8 mouse cellular contexts compared by ENCODE assay signal in the genomic region with DNA sequence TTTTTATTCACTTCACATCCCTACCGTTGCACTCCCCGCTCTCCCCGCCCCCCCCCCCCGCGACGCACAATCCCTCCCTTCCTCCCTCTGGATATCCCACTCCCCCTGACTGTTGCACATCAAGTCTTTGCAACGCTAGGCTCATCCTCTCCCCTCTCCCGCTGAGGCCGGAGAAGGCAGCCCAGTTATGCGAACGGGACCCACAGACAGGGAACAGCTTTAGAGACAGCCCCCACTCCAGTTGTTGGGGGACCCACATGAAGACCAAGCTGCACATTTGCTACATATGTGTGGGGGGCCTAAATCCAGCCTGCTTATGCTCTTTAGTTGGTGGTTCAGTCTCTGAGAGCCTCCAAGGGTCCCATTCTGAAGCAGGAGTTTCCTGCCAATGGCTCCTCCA. TPM values are rescaled to one million over a fixed set of nuclear protein-coding genes. Genes with fewer than 3 reads are reported as not detected.
DNase-seq lines count a peak whose midpoint lies in the region; ATAC-seq and TF ChIP-seq lines count a peak whose summit lies in the region.

A gene (minus strand): TSS at position 59 of the 400 bp plus-strand sequence.

- in situ Hi-C loops in ES-E14 (cut with MboI; ENCODE audit: low sequenced_read_pairs in 2 of 2, unreplicated experiment in 2 of 2) = no loop called here

- H3K4me2 ChIP-seq in myocyte (ENCODE audit: low read depth) = peak within 1 kb of the TSS; percentile 99

- peak within 1 kb of the TSS; percentile 4 for H3ac ChIP-seq in myocyte (ENCODE audit: control insufficient read depth, insufficient read length)

- no peaks in the 10 kb centered on the region; the same call in 1 of the 2 replicates for H3K79me2 ChIP-seq in heart, adult 2 months (replicated peaks; ENCODE audit: control insufficient read depth, insufficient read depth, low read length)
- H3K79me2 ChIP-seq in myocyte (ENCODE audit: control insufficient read depth, insufficient read depth) = no peaks in the 10 kb centered on the region

- WGBS in heart, adult 2 months = 1% methylated on average over 10 of the region's 11 CpGs

- peak within 1 kb of the TSS; percentile 94 for H3K4me3 ChIP-seq in heart, adult 2 months
- H3K4me3 ChIP-seq in ES-E14 (ENCODE audit: insufficient read depth in 1 of 2, low read depth in 1 of 2, low read length in 2 of 2, poor library complexity in 1 of 2, severe bottlenecking in 1 of 2) (peak within 1 kb of the TSS; percentile 66 to 92), myocyte (peak within 1 kb of the TSS; percentile 39)

- no peak for TF ChIP-seq CTCF in heart, adult 2 months (IDR thresholded peaks at IDR 0.05)

- H3K36me3 ChIP-seq in heart, adult 2 months (ENCODE audit: control insufficient read depth, insufficient read depth, low read length) = no peaks in the 10 kb centered on the region
- no peaks in the 10 kb centered on the region for H3K36me3 ChIP-seq in ES-E14 (ENCODE audit: control insufficient read depth, insufficient read depth, low read length, poor library complexity, severe bottlenecking)
- no peaks in the 10 kb centered on the region for H3K36me3 ChIP-seq in myocyte (ENCODE audit: control insufficient read depth, insufficient read depth)

- H3K9me3 ChIP-seq in ES-E14 (ENCODE audit: control insufficient read depth, insufficient read depth, low read depth, low read length) = no peaks in the 10 kb centered on the region

- no peak for TF ChIP-seq EP300 in heart, adult 2 months (IDR thresholded peaks at IDR 0.05; ENCODE audit: insufficient read depth, low read depth, low read length)

- DNase-seq in heart, adult 2 months = peak; percentile 7 to 37
- no peak for DNase-seq in heart, adult 11 months
- DNase-seq in ES-E14 (ENCODE audit: low read depth, low spot score) = no peak
- DNase-seq in heart, postnatal 10 days = peak in 1 of 2 experiments; percentile 31
- DNase-seq in left cerebral cortex, postnatal 36 days (ENCODE audit: low spot score in 2 of 2) = peak; percentile 14 to 16

- H3K4me1 ChIP-seq in heart, adult 2 months (ENCODE audit: control insufficient read depth, insufficient read depth, low read length) = no peaks in the 10 kb centered on the region; the same call in 1 of the 2 replicates
- no peaks in the 10 kb centered on the region for H3K4me1 ChIP-seq in ES-E14 (ENCODE audit: control insufficient read depth in 2 of 2, insufficient read depth in 2 of 2, low read length in 2 of 2, poor library complexity in 1 of 2)

- ATAC-seq in common myeloid progenitor, adult 5-6 weeks (replicated peaks; ENCODE audit: low read depth, poor library complexity, severe bottlenecking) = 0 out of 2 replicates have a peak, but pooled peaks have one; percentile 9
- no peak for ATAC-seq in erythroid progenitor cell, adult 5-6 weeks (replicated peaks; ENCODE audit: low FRiP score, poor library complexity, severe bottlenecking)

- no peaks in the 10 kb centered on the region for H3K27me3 ChIP-seq in heart, adult 2 months (ENCODE audit: control insufficient read depth, insufficient read depth, low read length)
- H3K27me3 ChIP-seq in myocyte (ENCODE audit: control insufficient read depth, insufficient read depth, insufficient read length) = peaks cover 16% of the 10 kb centered on the region

- TF ChIP-seq POLR2A in heart, adult 2 months (IDR thresholded peaks at IDR 0.05; ENCODE audit: insufficient read depth, low read depth, low read length) = no peak
- TF ChIP-seq POLR2A in myocyte (IDR thresholded peaks at IDR 0.05; ENCODE audit: insufficient read length, low read depth) = no peak

- intact Hi-C loops in heart, adult 2 months (cut with DNase I) = loop anchor here (5.0 kb wide), 1 partner anchor 225 kb away; a partner anchor contains a TSS
- intact Hi-C loops in heart, postnatal 10 days (cut with DNase I) = no loop called here
- intact Hi-C loops in left cerebral cortex, postnatal 36 days (cut with DNase I) = loop anchor here (5.0 kb wide), 1 partner anchor 65 kb away; a partner anchor contains a TSS

- peak within 1 kb of the TSS; percentile 83 for H3K9ac ChIP-seq in heart, adult 2 months (ENCODE audit: low read depth, low read length)
- H3K9ac ChIP-seq in ES-E14 (ENCODE audit: insufficient read depth, low read depth, low read length, poor library complexity, severe bottlenecking) = peak within 1 kb of the TSS; percentile 22

- H3K27ac ChIP-seq in heart, adult 2 months = peak within 1 kb of the TSS; percentile 80
- H3K27ac ChIP-seq in ES-E14 (ENCODE audit: insufficient read depth, low read depth, low read length, poor library complexity, severe bottlenecking) = no peak within 1 kb of the TSS

TF ChIP-seq in ES-E14, 5 proteins besides CTCF, POLR2A, EP300 and RAD21:
- TF ChIP-seq ZC3H11A (IDR thresholded peaks at IDR 0.05; ENCODE audit: borderline replicate concordance, low read depth, low read length) (no peak), ZNF384 (IDR thresholded peaks at IDR 0.05; ENCODE audit: low read depth, low read length) (no peak), CHD2 (IDR thresholded peaks at IDR 0.05; ENCODE audit: low read depth, low read length) (no peak), HCFC1 (IDR thresholded peaks at IDR 0.05; ENCODE audit: borderline replicate concordance, insufficient read depth, low read length) (no peak), MAFK (IDR thresholded peaks at IDR 0.05; ENCODE audit: insufficient read depth, low read depth, low read length) (no peak)

TF ChIP-seq in myocyte, 11 proteins besides CTCF, POLR2A, EP300 and RAD21:
- TF ChIP-seq POLR2AphosphoS2 (IDR thresholded peaks at IDR 0.05; ENCODE audit: insufficient read length, low read depth) = no peak
- no peak for TF ChIP-seq SRF (IDR thresholded peaks at IDR 0.05; ENCODE audit: control insufficient read depth, insufficient read length, low read depth)
- no peak for TF ChIP-seq USF1 (IDR thresholded peaks at IDR 0.05; ENCODE audit: low read depth)
- TF ChIP-seq REST (IDR thresholded peaks at IDR 0.05; ENCODE audit: insufficient read depth, insufficient read length) = no peak
- no peak for TF ChIP-seq MYOG (IDR thresholded peaks at IDR 0.05; ENCODE audit: control insufficient read depth in 1 of 3, insufficient read depth in 1 of 3, insufficient read length in 2 of 3, low read depth in 2 of 3)
- no peak for TF ChIP-seq E2F4 (IDR thresholded peaks at IDR 0.05; ENCODE audit: insufficient read depth)
- no peak for TF ChIP-seq TCF3 (IDR thresholded peaks at IDR 0.05; ENCODE audit: insufficient read length, low read depth)
- no peak for TF ChIP-seq MYOD1 (IDR thresholded peaks at IDR 0.05; ENCODE audit: control insufficient read depth in 1 of 3, insufficient read length in 2 of 3, low read depth in 2 of 3)
- no peak for TF ChIP-seq TCF12 (IDR thresholded peaks at IDR 0.05; ENCODE audit: insufficient read depth, poor library complexity, severe bottlenecking)
- TF ChIP-seq CEBPB (IDR thresholded peaks at IDR 0.05; ENCODE audit: insufficient read depth, poor library complexity, severe bottlenecking) = no peak
- no peak for TF ChIP-seq MAX (IDR thresholded peaks at IDR 0.05; ENCODE audit: low read depth)

RNA-seq across cellular contexts. Expression of the gene that starts here (rescaled TPM):
- total RNA-seq in heart, adult 2 months (2021) = 10 to 100 TPM; 11.9 to 12.9 TPM
- 10.1 and 17.6 TPM in 2 replicates for polyA plus RNA-seq in heart, adult 2 months (2012; rRNA removed)
- 2.0 and 2.3 TPM in 2 replicates for total RNA-seq in ES-E14 (2012; rRNA removed)
- 6.4 and 9.3 TPM in 2 replicates for total RNA-seq in common myeloid progenitor, adult 5-6 weeks (2017)
- total RNA-seq in heart, postnatal 10 days (2021) = 10 to 100 TPM; 15.0 to 17.1 TPM
- 10 to 100 TPM; 30.9 to 35.3 TPM for total RNA-seq in left cerebral cortex, postnatal 36 days (2021)
- polyA plus RNA-seq in myocyte (2012; fragmentation: generic; extraction: Trizol) = 8.8 TPM
- 10.5 and 13.3 TPM in 2 replicates for total RNA-seq in erythroid progenitor cell, adult 5-6 weeks (2015; ENCODE audit: low replicate concordance)
- 1.0 and 9.7 TPM in 2 replicates for total RNA-seq in erythroid progenitor cell, adult 5-6 weeks (2017; ENCODE audit: low replicate concordance)

Comparison
In these comparisons a context has a peak if more than half of its experiments do, and no peak if none do; other contexts are left out.
1. DNase-seq: peak in heart, adult 2 months (2 of 2) and left cerebral cortex, postnatal 36 days (2 of 2); none in heart, adult 11 months (single experiment) and ES-E14 (single experiment).
2. H3K4me3 ChIP-seq: peak in every context shown above with its lines; median percentile 94 in heart, adult 2 months; 79 in ES-E14; 39 in myocyte.